Mouse (Mus musculus) heart, adult 2 months (tissue): ENCODE results near the gene Mad2l2.

Experiments
- CTCF ChIP-seq: fragments of 200-600 bp; IDR thresholded peaks from 2 replicates; pipeline ENCODE4 v1.8.1; 2022; ENCODE audit warnings: antibody characterized with exemption, mild to moderate bottlenecking, moderate library complexity
- EP300 ChIP-seq: fragments of 200-500 bp; IDR thresholded peaks from 2 replicates; pipeline ENCODE4 v1.6.1; 2011; ENCODE audit warnings: low read depth, low read length, control low read depth; ENCODE audit not compliant: insufficient read depth
- POLR2A ChIP-seq: fragments of 200-500 bp; IDR thresholded peaks from 2 replicates; pipeline ENCODE4 v1.6.1; 2011; ENCODE audit warnings: mild to moderate bottlenecking, low read depth, low read length, control low read depth; ENCODE audit not compliant: insufficient read depth

GRCm38 (mm10) chr4:148143721-148144120 lies 13.5 kb downstream of the Mad2l2 start:
- TF ChIP-seq POLR2A (no peak), CTCF (no peak), EP300 (no peak)
